Mouse (Mus musculus): ENCODE measurements around the gene Atpaf1. TPM values are rescaled to one million over a fixed set of nuclear protein-coding genes. Genes with fewer than 3 reads are reported as not detected.

Atpaf1 gene
- polyA plus RNA-seq, 2 experiments = 8.5 to 22.0 TPM

- TF ChIP-seq EP300 (IDR thresholded peaks at IDR 0.05; ENCODE audit: low read depth) (no peak), CTCF (IDR thresholded peaks at IDR 0.05; ENCODE audit: low read depth) (no peak)
- 51% methylated on average over 4 of the region's 4 CpGs for WGBS (ENCODE audit: insufficient replicate concordance)
- no peaks in the 10 kb centered on the region for H3K9me3 ChIP-seq (ENCODE audit: control insufficient read depth, low read length)
- no peak overlapping the region for H3K4me2 ChIP-seq (ENCODE audit: low read depth)
- H3K36me3 ChIP-seq (replicated peaks; ENCODE audit: control insufficient read depth, insufficient read depth, low read depth) = peaks cover 16% of the 10 kb centered on the region
- no peak overlapping the region for H3K9ac ChIP-seq (replicated peaks)
- no peaks in the 10 kb centered on the region for H3K27me3 ChIP-seq (ENCODE audit: control insufficient read depth, insufficient read depth, low read length)
- H3K4me3 ChIP-seq (ENCODE audit: insufficient read depth in 1 of 2, low read depth in 2 of 2, low read length in 2 of 2) = no peak overlapping the region
- ATAC-seq (ENCODE audit: insufficient read depth) (no peak), DNase-seq (ENCODE audit: low read depth in 3 of 3, low spot score in 3 of 3) (no peak)
- no peak overlapping the region for H3K27ac ChIP-seq
- peaks cover 9 to 11% of the 10 kb centered on the region in 2 experiments; a peak in 3 of 4 replicates for H3K4me1 ChIP-seq (replicated peaks; ENCODE audit: control insufficient read depth in 2 of 2, insufficient read depth in 2 of 2, low read length in 1 of 2)
These were observed 41.5 kb upstream of the Atpaf1 start for GRCm38 (mm10) chr4:115743096-115743495.

- TF ChIP-seq EP300 (IDR thresholded peaks at IDR 0.05; ENCODE audit: low read depth) (no peak), CTCF (IDR thresholded peaks at IDR 0.05; ENCODE audit: low read depth) (no peak)
- 68% methylated on average over 1 of the region's 1 CpGs for WGBS (ENCODE audit: insufficient replicate concordance)
- H3K4me2 ChIP-seq (ENCODE audit: low read depth) = no peak overlapping the region
- peaks cover 5% of the 10 kb centered on the region for H3K36me3 ChIP-seq (replicated peaks; ENCODE audit: control insufficient read depth, insufficient read depth, low read depth)
- H3K4me1 ChIP-seq (replicated peaks; ENCODE audit: control insufficient read depth in 2 of 2, insufficient read depth in 2 of 2, low read length in 1 of 2) = no peaks in the 10 kb centered on the region
- ATAC-seq (ENCODE audit: insufficient read depth) (no peak), DNase-seq (ENCODE audit: low read depth in 3 of 3, low spot score in 3 of 3) (no peak)
- H3K9ac ChIP-seq (replicated peaks) = no peak overlapping the region
- H3K27ac ChIP-seq = no peak overlapping the region
- no peaks in the 10 kb centered on the region for H3K9me3 ChIP-seq (ENCODE audit: control insufficient read depth, low read length)
- H3K4me3 ChIP-seq (ENCODE audit: insufficient read depth in 1 of 2, low read depth in 2 of 2, low read length in 2 of 2) = no peak overlapping the region
- no peaks in the 10 kb centered on the region for H3K27me3 ChIP-seq (ENCODE audit: control insufficient read depth, insufficient read depth, low read length)
These were observed 36.4 kb upstream of the Atpaf1 start for GRCm38 (mm10) chr4:115748181-115748580.

- H3K27me3 ChIP-seq (ENCODE audit: control insufficient read depth, insufficient read depth, low read length) = no peaks in the 10 kb centered on the region
- H3K9me3 ChIP-seq (ENCODE audit: control insufficient read depth, low read length) = no peaks in the 10 kb centered on the region
- H3K9ac ChIP-seq (replicated peaks) = no peak overlapping the region
- WGBS (ENCODE audit: insufficient replicate concordance) = 17% methylated on average over 1 of the region's 1 CpGs
- no peak overlapping the region for H3K4me3 ChIP-seq (ENCODE audit: insufficient read depth in 1 of 2, low read depth in 2 of 2, low read length in 2 of 2)
- no peak overlapping the region for H3K4me2 ChIP-seq (ENCODE audit: low read depth)
- H3K4me1 ChIP-seq (replicated peaks; ENCODE audit: control insufficient read depth in 2 of 2, insufficient read depth in 2 of 2, low read length in 1 of 2) = no peaks in the 10 kb centered on the region
- H3K27ac ChIP-seq = no peak overlapping the region
- no peak for TF ChIP-seq CTCF (IDR thresholded peaks at IDR 0.05; ENCODE audit: low read depth)
- no peak for TF ChIP-seq EP300 (IDR thresholded peaks at IDR 0.05; ENCODE audit: low read depth)
- DNase-seq (ENCODE audit: low read depth in 3 of 3, low spot score in 3 of 3) = no peak
- no peak for ATAC-seq (ENCODE audit: insufficient read depth)
- peaks cover 10% of the 10 kb centered on the region for H3K36me3 ChIP-seq (replicated peaks; ENCODE audit: control insufficient read depth, insufficient read depth, low read depth)
These were observed 35.3 kb upstream of the Atpaf1 start for GRCm38 (mm10) chr4:115749336-115749735.

GRCm38 (mm10) chr4:115754101-115754500 is 30.5 kb upstream of the Atpaf1 start:
- 85% methylated on average over 3 of the region's 3 CpGs for WGBS (ENCODE audit: insufficient replicate concordance)

GRCm38 (mm10) chr4:115754851-115755250 is 29.8 kb upstream of the Atpaf1 start:
- Histone ChIP-seq H3K27ac (no peak overlapping the region), H3K27me3 (ENCODE audit: control insufficient read depth, insufficient read depth, low read length) (no peaks in the 10 kb centered on the region), H3K9ac (replicated peaks) (no peak overlapping the region), H3K9me3 (ENCODE audit: control insufficient read depth, low read length) (no peaks in the 10 kb centered on the region), H3K4me2 (ENCODE audit: low read depth) (no peak overlapping the region), H3K4me3 (ENCODE audit: insufficient read depth in 1 of 2, low read depth in 2 of 2, low read length in 2 of 2) (no peak overlapping the region), H3K4me1 (replicated peaks; ENCODE audit: control insufficient read depth in 2 of 2, insufficient read depth in 2 of 2, low read length in 1 of 2) (no peaks in the 10 kb centered on the region), H3K36me3 (replicated peaks; ENCODE audit: control insufficient read depth, insufficient read depth, low read depth) (peaks cover 10% of the 10 kb centered on the region)
- 81% methylated on average over 1 of the region's 1 CpGs for WGBS (ENCODE audit: insufficient replicate concordance)
- TF ChIP-seq CTCF (IDR thresholded peaks at IDR 0.05; ENCODE audit: low read depth) (no peak), EP300 (IDR thresholded peaks at IDR 0.05; ENCODE audit: low read depth) (no peak)
- DNase-seq (ENCODE audit: low read depth in 3 of 3, low spot score in 3 of 3) (no peak), ATAC-seq (ENCODE audit: insufficient read depth) (no peak)

More at GRCm38 (mm10) chr4:115754101-115754500, 30.5 kb upstream of the Atpaf1 start:
- TF ChIP-seq EP300 (IDR thresholded peaks at IDR 0.05; ENCODE audit: low read depth) (no peak), CTCF (IDR thresholded peaks at IDR 0.05; ENCODE audit: low read depth) (no peak)
- DNase-seq (ENCODE audit: low read depth in 3 of 3, low spot score in 3 of 3) = no peak
- no peaks in the 10 kb centered on the region for H3K27me3 ChIP-seq (ENCODE audit: control insufficient read depth, insufficient read depth, low read length)
- no peak overlapping the region for H3K27ac ChIP-seq
- H3K36me3 ChIP-seq (replicated peaks; ENCODE audit: control insufficient read depth, insufficient read depth, low read depth) = peaks cover 10% of the 10 kb centered on the region
- no peaks in the 10 kb centered on the region for H3K9me3 ChIP-seq (ENCODE audit: control insufficient read depth, low read length)
- no peak overlapping the region for H3K4me3 ChIP-seq (ENCODE audit: insufficient read depth in 1 of 2, low read depth in 2 of 2, low read length in 2 of 2)
- ATAC-seq (ENCODE audit: insufficient read depth) = no peak
- no peak overlapping the region for H3K4me2 ChIP-seq (ENCODE audit: low read depth)
- no peak overlapping the region for H3K9ac ChIP-seq (replicated peaks)
- no peaks in the 10 kb centered on the region for H3K4me1 ChIP-seq (replicated peaks; ENCODE audit: control insufficient read depth in 2 of 2, insufficient read depth in 2 of 2, low read length in 1 of 2)
